Mouse (Mus musculus) hindbrain, embryonic 14.5 days (tissue): ENCODE data around the gene Tgfbr3. TPM values are rescaled to one million over a fixed set of nuclear protein-coding genes. Genes with fewer than 3 reads are reported as not detected.

Experiments
- ATAC-seq: fragments of 200-750 bp; cut with Nextera tagmentation; 2 replicates; pipeline ENCODE4 v1.8.0; 2017; ENCODE audit warnings: moderate number of reproducible peaks, mild to moderate bottlenecking, moderate TSS enrichment, moderate library complexity; ENCODE audit not compliant: low FRiP score
- DNase-seq: peaks from one replicate; pipeline ENCODE4 v3.0.0-alpha.2; 2015; ENCODE audit warnings: low spot score
- H3K27ac ChIP-seq: fragments of 300-500 bp; sonication (generic); 2 replicates; pipeline ENCODE4 v1.5.1; 2014; ENCODE audit warnings: mild to moderate bottlenecking, moderate library complexity
- H3K27me3 ChIP-seq: fragments of 300-500 bp; sonication (generic); 2 replicates; pipeline ENCODE4 v1.6.1; 2014; ENCODE audit warnings: mild to moderate bottlenecking, low read length, mixed read lengths; ENCODE audit not compliant: control insufficient read depth, insufficient read depth
- H3K36me3 ChIP-seq: fragments of 300-500 bp; sonication (generic); replicated peaks from 2 replicates; pipeline ENCODE4 v1.6.1; 2014; ENCODE audit not compliant: control insufficient read depth, insufficient read depth
- H3K4me1 ChIP-seq: fragments of 300-500 bp; sonication (generic); replicated peaks from 2 replicates; pipeline ENCODE4 v1.6.1; 2014; ENCODE audit warnings: antibody characterized with exemption, low read length, mixed read lengths; ENCODE audit not compliant: control insufficient read depth, insufficient read depth
- H3K4me2 ChIP-seq: fragments of 300-500 bp; sonication (generic); replicated peaks from 2 replicates; pipeline ENCODE4 v1.6.1; 2014; ENCODE audit warnings: mild to moderate bottlenecking, moderate library complexity
- H3K4me3 ChIP-seq: fragments of 300-500 bp; sonication (generic); replicated peaks from 2 replicates; pipeline ENCODE4 v1.5.1; 2014; ENCODE audit warnings: mild to moderate bottlenecking, low read length
- H3K9ac ChIP-seq: fragments of 300-500 bp; sonication (generic); 2 replicates; pipeline ENCODE4 v1.6.1; 2014
- H3K9me3 ChIP-seq: fragments of 300-500 bp; sonication (generic); 2 replicates; pipeline ENCODE4 v1.6.1; 2016; ENCODE audit warnings: low read length; ENCODE audit not compliant: control insufficient read depth
- WGBS: fragments of 180-500 bp; shearing (Covaris S2); extraction: QIAGEN DNeasy Blood & Tissue Kit; methylation state at CpG from one replicate; pipeline ENCODE4 v1.1.7; 2014; 5-methylcytosine and 5-hydroxymethylcytosine counted together
- polyA plus RNA-seq: library from polyadenylated mRNA; unstranded; fragments of >200 nt; fragmentation: Nextera tagmentation; extraction: Ambion mirVana; gene quantifications from 2 replicates; pipeline ENCODE4 v1.2.1, GENCODE M21; 2014

Gene Tgfbr3
- polyA plus RNA-seq, 1 experiment from 2014 or later = 7.1 TPM

- DNase-seq (no peak), ATAC-seq (no peak)
- Histone ChIP-seq H3K4me2 (no peak overlapping the region), H3K36me3 (no peaks in the 10 kb centered on the region), H3K9ac (no peak overlapping the region), H3K27me3 (no peaks in the 10 kb centered on the region), H3K4me1 (no peaks in the 10 kb centered on the region), H3K9me3 (no peaks in the 10 kb centered on the region), H3K4me3 (no peak overlapping the region), H3K27ac (no peak overlapping the region)
- WGBS = 84% methylated on average over 2 of the region's 2 CpGs
These were observed 79.4 kb downstream of the Tgfbr3 start for GRCm38 (mm10) chr5:107210040-107210439.

DNA sequence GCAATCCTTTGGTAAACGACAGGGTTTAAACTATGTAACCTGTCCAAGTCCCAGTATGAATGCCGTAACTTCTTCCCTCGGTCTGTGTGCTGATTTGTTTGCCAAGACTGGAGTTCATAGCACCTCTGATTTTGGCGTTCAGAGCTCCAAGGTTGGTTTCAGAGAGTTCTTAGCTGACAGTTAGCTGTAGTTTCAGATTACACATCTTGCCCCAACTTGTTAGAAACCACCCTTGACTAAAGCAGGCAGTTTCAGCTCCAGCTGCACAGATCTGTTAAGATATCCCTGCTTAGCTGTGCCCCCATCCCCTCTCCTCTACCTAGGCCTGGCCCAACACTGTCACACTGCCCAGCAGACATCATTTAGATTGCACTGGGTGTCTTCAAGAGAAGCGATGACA, 81.5 kb downstream of the Tgfbr3 start:
- no peaks in the 10 kb centered on the region for H3K27me3 ChIP-seq
- H3K27ac ChIP-seq = no peak overlapping the region
- no peak overlapping the region for H3K9ac ChIP-seq
- no peak for DNase-seq
- no peaks in the 10 kb centered on the region for H3K36me3 ChIP-seq
- H3K9me3 ChIP-seq = no peaks in the 10 kb centered on the region
- H3K4me2 ChIP-seq = no peak overlapping the region
- no peak overlapping the region for H3K4me3 ChIP-seq
- no peak for ATAC-seq
- 92% methylated on average over 5 of the region's 5 CpGs for WGBS
- no peaks in the 10 kb centered on the region for H3K4me1 ChIP-seq

GRCm38 (mm10) chr5:107204306-107204705, 85.1 kb downstream of the Tgfbr3 start:
- Histone ChIP-seq H3K9ac (no peak overlapping the region), H3K36me3 (no peaks in the 10 kb centered on the region), H3K9me3 (no peaks in the 10 kb centered on the region), H3K27ac (no peak overlapping the region), H3K27me3 (no peaks in the 10 kb centered on the region), H3K4me3 (no peak overlapping the region), H3K4me1 (no peaks in the 10 kb centered on the region), H3K4me2 (no peak overlapping the region)
- no peak for DNase-seq
- no peak for ATAC-seq

DNA sequence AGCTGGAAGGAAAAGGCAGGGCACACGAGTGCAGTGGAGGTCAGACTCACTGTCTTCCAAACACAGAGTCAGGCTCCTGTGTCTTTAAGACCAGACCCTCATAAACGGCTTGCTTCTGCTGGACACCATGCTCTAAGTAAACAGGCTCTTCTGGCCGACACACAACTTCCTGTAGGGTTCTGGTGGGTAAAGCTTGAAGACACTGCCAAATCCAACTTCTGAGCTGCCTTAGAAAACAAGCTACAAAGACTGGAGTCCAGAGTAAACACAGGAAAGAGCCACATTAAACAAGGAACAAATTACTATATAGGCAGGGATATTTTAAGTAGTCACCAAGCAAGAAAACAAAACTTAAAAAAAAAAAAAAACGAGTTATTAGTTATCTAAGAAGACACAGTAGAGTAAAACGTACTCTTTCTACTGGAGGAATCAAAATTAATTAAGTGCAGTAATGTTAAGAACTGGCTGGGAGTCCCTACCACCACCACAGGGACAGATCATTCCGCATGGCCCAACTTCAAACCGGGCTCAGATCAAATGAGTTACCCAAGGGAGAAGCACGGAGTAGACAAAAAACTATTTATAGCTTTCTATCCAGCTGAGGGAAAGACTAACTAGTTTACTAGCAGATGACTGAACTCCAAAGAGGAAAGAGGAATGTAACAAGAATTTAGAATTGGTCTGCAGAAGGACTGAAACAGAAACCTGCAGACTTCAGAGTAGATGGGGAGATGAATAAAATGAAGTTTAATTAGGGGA, 86.4 kb downstream of the Tgfbr3 start:
- no peaks in the 10 kb centered on the region for H3K9me3 ChIP-seq
- no peaks in the 10 kb centered on the region for H3K27me3 ChIP-seq
- no peak overlapping the region for H3K9ac ChIP-seq
- 51% methylated on average over 8 of the region's 8 CpGs for WGBS
- no peak overlapping the region for H3K27ac ChIP-seq
- ATAC-seq = no peak
- H3K4me3 ChIP-seq = no peak overlapping the region
- H3K4me1 ChIP-seq = no peaks in the 10 kb centered on the region
- H3K4me2 ChIP-seq = no peak overlapping the region
- H3K36me3 ChIP-seq = no peaks in the 10 kb centered on the region
- DNase-seq = no peak

GRCm38 (mm10) chr5:107201509-107202182, 87.8 kb downstream of the Tgfbr3 start:
- H3K27me3 ChIP-seq = no peaks in the 10 kb centered on the region
- no peak for ATAC-seq
- DNase-seq = no peak
- no peak overlapping the region for H3K4me3 ChIP-seq
- no peak overlapping the region for H3K9ac ChIP-seq
- H3K9me3 ChIP-seq = no peaks in the 10 kb centered on the region
- H3K27ac ChIP-seq = no peak overlapping the region
- H3K4me1 ChIP-seq = no peaks in the 10 kb centered on the region
- no peaks in the 10 kb centered on the region for H3K36me3 ChIP-seq
- 65% methylated on average over 9 of the region's 9 CpGs for WGBS
- no peak overlapping the region for H3K4me2 ChIP-seq

DNA sequence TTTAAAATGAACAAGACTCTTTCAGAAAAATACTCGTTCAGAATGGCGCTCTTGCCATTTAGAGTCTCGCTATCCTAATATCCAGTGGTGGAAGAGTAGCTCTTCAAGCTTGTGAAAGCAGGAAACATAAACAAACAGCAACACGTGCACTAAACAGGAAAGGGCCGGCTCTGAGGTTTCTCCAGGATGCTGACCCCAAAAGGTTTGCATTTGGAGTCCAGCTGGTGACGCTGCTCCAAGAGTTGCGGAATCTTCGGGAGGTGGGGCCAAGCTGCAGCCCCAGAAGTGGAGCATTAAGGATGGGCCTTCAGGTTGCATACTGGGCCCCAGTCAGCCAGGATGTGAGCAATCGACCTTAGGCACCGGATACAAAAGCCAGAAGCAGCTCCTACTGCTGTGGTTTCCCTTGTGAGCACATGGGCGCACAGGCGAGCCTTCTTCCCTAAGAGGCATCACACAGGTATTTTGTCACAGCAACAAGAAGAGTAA, 88.5 kb downstream of the Tgfbr3 start:
- ATAC-seq = no peak
- 76% methylated on average over 12 of the region's 12 CpGs for WGBS
- no peak overlapping the region for H3K9ac ChIP-seq
- H3K9me3 ChIP-seq = no peaks in the 10 kb centered on the region
- no peak overlapping the region for H3K4me2 ChIP-seq
- no peaks in the 10 kb centered on the region for H3K27me3 ChIP-seq
- no peak overlapping the region for H3K27ac ChIP-seq
- H3K4me1 ChIP-seq = no peaks in the 10 kb centered on the region
- no peak overlapping the region for H3K4me3 ChIP-seq
- DNase-seq = no peak
- no peaks in the 10 kb centered on the region for H3K36me3 ChIP-seq

GRCm38 (mm10) chr5:107200221-107200635, 89.2 kb downstream of the Tgfbr3 start:
- WGBS = 86% methylated on average over 10 of the region's 10 CpGs
- Histone ChIP-seq H3K9ac (no peak overlapping the region), H3K36me3 (no peaks in the 10 kb centered on the region), H3K9me3 (no peaks in the 10 kb centered on the region), H3K4me2 (no peak overlapping the region), H3K4me3 (no peak overlapping the region), H3K27me3 (no peaks in the 10 kb centered on the region), H3K27ac (no peak overlapping the region), H3K4me1 (no peaks in the 10 kb centered on the region; the same call in 1 of the 2 replicates)
- ATAC-seq = no peak
- no peak for DNase-seq

GRCm38 (mm10) chr5:107195751-107196395, 93.6 kb downstream of the Tgfbr3 start:
- Histone ChIP-seq H3K9me3 (no peaks in the 10 kb centered on the region), H3K4me3 (no peak overlapping the region), H3K27me3 (no peaks in the 10 kb centered on the region), H3K4me1 (no peaks in the 10 kb centered on the region; the same call in 1 of the 2 replicates), H3K27ac (no peak overlapping the region), H3K9ac (no peak overlapping the region), H3K4me2 (no peak overlapping the region), H3K36me3 (no peaks in the 10 kb centered on the region)
- 70% methylated on average over 12 of the region's 12 CpGs for WGBS
- no peak for ATAC-seq
- DNase-seq = no peak

- Histone ChIP-seq H3K4me1 (no peaks in the 10 kb centered on the region; the same call in 1 of the 2 replicates), H3K27me3 (no peaks in the 10 kb centered on the region), H3K27ac (no peak overlapping the region), H3K9me3 (no peaks in the 10 kb centered on the region), H3K36me3 (no peaks in the 10 kb centered on the region), H3K9ac (no peak overlapping the region), H3K4me2 (no peak overlapping the region), H3K4me3 (no peak overlapping the region)
- no peak for ATAC-seq
- DNase-seq = no peak
- 89% methylated on average over 9 of the region's 9 CpGs for WGBS
These were observed 96.3 kb downstream of the Tgfbr3 start for GRCm38 (mm10) chr5:107193160-107193559.
